Mouse (Mus musculus) liver, embryonic 12.5 days (tissue): Measurements from ENCODE around the gene Gm28434. TPM values are rescaled to one million over a fixed set of nuclear protein-coding genes. Genes with fewer than 3 reads are reported as not detected.

Experiments
- ATAC-seq: fragments of 200-750 bp; cut with Nextera tagmentation; 2 replicates; pipeline ENCODE4 v1.8.0; 2017; ENCODE audit warnings: moderate number of reproducible peaks, mild to moderate bottlenecking, moderate library complexity
- H3K27ac ChIP-seq: fragments of 300-500 bp; sonication (generic); 2 replicates; pipeline ENCODE4 v1.5.1; 2016; ENCODE audit warnings: mild to moderate bottlenecking
- H3K27me3 ChIP-seq: fragments of 300-500 bp; sonication (generic); replicated peaks from 2 replicates; pipeline ENCODE4 v1.6.1; 2016; ENCODE audit warnings: mild to moderate bottlenecking, moderate library complexity
- H3K36me3 ChIP-seq: fragments of 300-500 bp; sonication (generic); 2 replicates; pipeline ENCODE4 v1.6.1; 2016; ENCODE audit warnings: mild to moderate bottlenecking, moderate library complexity
- H3K4me1 ChIP-seq: fragments of 300-500 bp; sonication (generic); 2 replicates; pipeline ENCODE4 v1.6.1; 2016
- H3K4me2 ChIP-seq: fragments of 300-500 bp; sonication (generic); 2 replicates; pipeline ENCODE4 v1.6.1; 2016; ENCODE audit warnings: mild to moderate bottlenecking, moderate library complexity
- H3K4me3 ChIP-seq: fragments of 300-500 bp; sonication (generic); 2 replicates; pipeline ENCODE4 v1.5.1; 2016; ENCODE audit warnings: mild to moderate bottlenecking, moderate library complexity
- H3K9ac ChIP-seq: fragments of 300-500 bp; sonication (generic); 2 replicates; pipeline ENCODE4 v1.6.1; 2016; ENCODE audit warnings: mild to moderate bottlenecking, moderate library complexity
- H3K9me3 ChIP-seq: fragments of 300-500 bp; sonication (generic); replicated peaks from 2 replicates; pipeline ENCODE4 v1.6.1; 2016; ENCODE audit warnings: mild to moderate bottlenecking, moderate library complexity
- WGBS: fragments of 180-500 bp; shearing (Covaris S2); methylation state at CpG from one replicate; pipeline ENCODE4 v1.1.7; 2016; ENCODE audit not compliant: insufficient replicate concordance; 5-methylcytosine and 5-hydroxymethylcytosine counted together
- polyA plus RNA-seq: library from polyadenylated mRNA; unstranded; fragments of >200 nt; fragmentation: Nextera tagmentation; extraction: Ambion mirVana; gene quantifications from 2 replicates; pipeline ENCODE4 v1.2.1, GENCODE M21; 2016

Gene Gm28434
- not detected in 2 replicates for polyA plus RNA-seq

DNA sequence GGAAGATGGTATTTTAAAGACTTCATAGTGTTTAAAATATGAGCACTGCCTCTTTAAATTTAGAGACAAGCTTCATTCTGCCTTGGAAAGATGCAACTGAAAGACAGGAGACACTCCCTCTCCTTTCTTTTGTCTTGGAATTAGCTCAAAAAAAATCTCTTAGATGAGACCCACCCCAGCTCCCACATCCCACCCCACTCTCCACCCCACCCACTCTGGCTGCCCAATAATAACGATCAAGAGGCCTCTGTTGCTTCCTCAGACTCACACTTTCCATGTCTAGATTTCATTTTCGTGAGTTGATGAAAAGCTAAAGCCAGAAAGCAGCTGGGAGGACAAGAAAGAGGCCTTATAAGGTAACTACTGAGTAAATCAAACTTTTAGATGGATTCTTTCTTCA, at the start of gene Gm28434, which contains the start of gene 2310003L06Rik:
Gene Gm28434, plus strand, starts transcription at position 317 of the 400 bp plus-strand sequence.
Gene 2310003L06Rik, plus strand, starts transcription at position 259 of the 400 bp plus-strand sequence.
- no peak for ATAC-seq
- Histone ChIP-seq H3K4me2 (no peak within 1 kb of the TSS), H3K27me3 (no peaks in the 10 kb centered on the region), H3K9me3 (no peaks in the 10 kb centered on the region), H3K27ac (no peak within 1 kb of the TSS), H3K4me1 (no peaks in the 10 kb centered on the region), H3K36me3 (no peaks in the 10 kb centered on the region), H3K9ac (no peak within 1 kb of the TSS), H3K4me3 (no peak within 1 kb of the TSS)
- WGBS = 37% methylated on average over 2 of the region's 2 CpGs

DNA sequence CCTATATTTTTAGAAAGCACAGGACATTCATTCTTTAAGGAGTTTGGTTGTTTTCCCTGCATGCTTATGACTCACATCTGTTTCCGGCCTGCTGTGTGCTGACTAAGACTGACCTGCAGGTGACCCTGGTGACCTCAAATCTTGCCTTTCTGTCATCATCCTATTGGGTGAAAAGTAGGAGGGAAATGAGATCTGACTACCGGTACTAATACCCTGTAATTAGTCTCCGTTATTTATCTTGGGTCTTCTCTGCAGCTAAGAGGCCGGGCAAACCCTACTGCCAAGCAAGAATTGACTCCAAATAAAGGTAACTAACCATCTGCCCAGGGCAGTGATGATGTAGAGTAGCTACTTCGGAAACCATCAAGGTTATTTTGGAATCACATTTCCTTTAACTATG, 43.9 kb upstream of the Gm28434 start, which contains the start of gene Csn3:
Gene Csn3, plus strand, starts transcription at position 208 of the 400 bp plus-strand sequence.
- no peaks in the 10 kb centered on the region for H3K27me3 ChIP-seq
- H3K27ac ChIP-seq = no peak within 1 kb of the TSS
- no peak for ATAC-seq
- 45% methylated on average over 5 of the region's 5 CpGs for WGBS
- H3K4me1 ChIP-seq = no peaks in the 10 kb centered on the region
- no peaks in the 10 kb centered on the region for H3K36me3 ChIP-seq
- no peak within 1 kb of the TSS for H3K4me2 ChIP-seq
- no peak within 1 kb of the TSS for H3K9ac ChIP-seq
- no peaks in the 10 kb centered on the region for H3K9me3 ChIP-seq
- H3K4me3 ChIP-seq = no peak within 1 kb of the TSS

DNA sequence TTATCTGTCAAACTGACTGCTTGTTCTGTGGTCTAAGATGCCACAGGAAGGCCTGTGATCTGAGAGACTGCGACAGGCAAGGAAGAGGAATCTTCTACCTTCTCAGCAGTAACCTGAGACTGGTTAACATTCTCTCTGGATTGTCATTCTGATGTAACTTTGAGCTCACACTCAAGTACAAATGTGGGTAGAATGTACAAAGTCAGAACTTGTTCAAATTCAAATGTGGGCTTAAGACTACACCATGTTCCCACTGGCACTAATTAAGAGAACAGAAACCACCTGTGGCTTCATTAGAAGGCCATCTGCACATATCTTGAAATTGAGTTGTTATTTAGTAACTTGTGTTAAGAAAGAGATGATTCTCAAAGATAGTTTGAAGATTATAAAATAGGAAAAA, 37.7 kb upstream of the Gm28434 start:
- Histone ChIP-seq H3K4me3 (no peak overlapping the region), H3K27me3 (no peaks in the 10 kb centered on the region), H3K9ac (no peak overlapping the region), H3K4me2 (no peak overlapping the region), H3K27ac (no peak overlapping the region), H3K9me3 (no peaks in the 10 kb centered on the region), H3K36me3 (no peaks in the 10 kb centered on the region), H3K4me1 (no peaks in the 10 kb centered on the region)
- no peak for ATAC-seq
- 31% methylated on average over 1 of the region's 1 CpGs for WGBS

DNA sequence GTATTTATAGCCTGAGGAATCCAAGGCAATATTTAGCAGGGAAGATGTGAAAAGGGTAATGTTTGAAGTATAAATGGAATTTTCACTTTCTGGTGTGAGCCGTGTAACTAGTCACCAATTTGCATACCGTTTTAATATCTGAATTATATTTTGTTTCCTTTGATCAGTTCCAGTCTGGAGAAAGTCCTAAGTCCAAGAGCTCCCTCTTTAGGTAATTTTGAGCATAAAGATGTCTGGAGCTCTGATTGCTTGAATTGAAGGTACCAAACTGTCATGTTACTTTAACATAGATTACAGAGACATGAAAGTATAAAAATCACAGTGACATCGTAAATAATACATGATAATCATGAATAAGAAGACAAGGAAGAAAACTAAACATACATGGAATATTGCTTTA, 28.6 kb upstream of the Gm28434 start:
- 31% methylated on average over 3 of the region's 3 CpGs for WGBS
- no peaks in the 10 kb centered on the region for H3K36me3 ChIP-seq
- no peak overlapping the region for H3K4me2 ChIP-seq
- no peak overlapping the region for H3K27ac ChIP-seq
- H3K9me3 ChIP-seq = no peaks in the 10 kb centered on the region
- H3K27me3 ChIP-seq = no peaks in the 10 kb centered on the region
- no peak overlapping the region for H3K9ac ChIP-seq
- H3K4me1 ChIP-seq = no peaks in the 10 kb centered on the region
- no peak overlapping the region for H3K4me3 ChIP-seq
- ATAC-seq = no peak

DNA sequence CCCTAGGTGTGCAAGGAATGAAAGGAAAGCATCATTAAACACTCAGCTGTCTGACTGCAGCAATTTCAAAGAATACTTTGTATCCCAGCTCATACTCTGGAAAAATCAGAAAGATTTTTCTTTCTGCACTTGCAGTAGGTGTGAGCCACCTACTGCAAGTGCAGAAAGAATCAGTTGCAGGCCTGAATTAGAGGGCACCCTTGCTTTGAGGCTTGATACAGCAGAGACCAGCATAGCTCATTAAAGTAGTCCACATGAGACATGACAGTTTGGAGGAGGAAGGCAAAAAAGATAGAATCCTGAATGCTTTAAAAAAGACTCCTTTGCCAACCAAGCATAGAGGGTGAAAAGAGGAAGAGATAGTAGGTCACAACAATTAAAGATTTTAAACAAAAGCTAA, 26.8 kb upstream of the Gm28434 start:
- Histone ChIP-seq H3K9ac (no peak overlapping the region), H3K4me3 (no peak overlapping the region), H3K27me3 (no peaks in the 10 kb centered on the region), H3K9me3 (no peaks in the 10 kb centered on the region), H3K36me3 (no peaks in the 10 kb centered on the region), H3K4me2 (no peak overlapping the region), H3K4me1 (no peaks in the 10 kb centered on the region), H3K27ac (no peak overlapping the region)
- ATAC-seq = no peak

DNA sequence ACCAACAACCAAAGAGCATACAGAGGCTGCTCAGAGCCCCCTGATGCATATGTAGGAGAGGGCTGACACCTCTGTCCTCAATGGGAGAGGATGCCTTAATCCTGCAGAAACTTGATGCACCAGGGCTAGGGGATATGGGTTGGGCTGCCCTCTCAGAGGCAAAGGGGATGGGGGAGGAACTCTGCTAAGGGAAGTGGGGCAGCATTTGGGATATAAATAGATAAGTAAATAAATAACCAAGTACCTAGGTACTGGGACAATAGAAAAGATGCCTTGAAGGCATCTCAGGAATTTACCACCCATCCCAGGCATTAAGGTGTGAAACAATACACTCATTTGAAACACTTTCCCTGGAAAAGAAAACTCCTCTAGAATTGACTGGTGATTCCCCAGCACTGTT, 17.5 kb upstream of the Gm28434 start:
- H3K9me3 ChIP-seq = no peaks in the 10 kb centered on the region
- H3K36me3 ChIP-seq = no peaks in the 10 kb centered on the region
- H3K27me3 ChIP-seq = no peaks in the 10 kb centered on the region
- H3K4me2 ChIP-seq = no peak overlapping the region
- H3K27ac ChIP-seq = no peak overlapping the region
- no peak overlapping the region for H3K4me3 ChIP-seq
- H3K9ac ChIP-seq = no peak overlapping the region
- H3K4me1 ChIP-seq = no peaks in the 10 kb centered on the region
- ATAC-seq = no peak

DNA sequence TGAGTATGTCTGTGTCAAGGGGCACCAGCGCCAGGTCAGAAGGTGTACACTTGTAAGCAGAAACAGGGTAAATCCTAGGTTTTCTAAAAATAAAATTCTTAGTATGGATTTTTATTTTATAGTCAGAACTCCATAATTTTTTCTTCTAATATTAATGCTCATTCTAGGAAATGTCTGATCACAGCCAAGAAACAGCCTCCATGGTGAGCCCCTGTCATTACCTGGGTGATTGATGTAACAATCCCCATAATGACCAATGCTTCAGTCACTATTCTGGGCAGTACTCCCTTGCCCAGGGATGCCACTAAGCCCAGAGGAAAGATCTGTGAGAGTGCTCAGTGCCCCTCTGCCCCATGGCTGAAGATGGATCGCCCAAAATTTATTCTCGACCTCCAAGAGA, 9.8 kb downstream of the Gm28434 start, which contains the start of gene Cabs1:
Gene Cabs1, plus strand, starts transcription at position 301 of the 400 bp plus-strand sequence.
- Histone ChIP-seq H3K4me2 (no peak within 1 kb of the TSS), H3K4me1 (no peaks in the 10 kb centered on the region), H3K36me3 (no peaks in the 10 kb centered on the region), H3K4me3 (no peak within 1 kb of the TSS), H3K27ac (no peak within 1 kb of the TSS), H3K9ac (no peak within 1 kb of the TSS), H3K9me3 (no peaks in the 10 kb centered on the region), H3K27me3 (no peaks in the 10 kb centered on the region)
- ATAC-seq = no peak
- WGBS = 56% methylated on average over 3 of the region's 3 CpGs

DNA sequence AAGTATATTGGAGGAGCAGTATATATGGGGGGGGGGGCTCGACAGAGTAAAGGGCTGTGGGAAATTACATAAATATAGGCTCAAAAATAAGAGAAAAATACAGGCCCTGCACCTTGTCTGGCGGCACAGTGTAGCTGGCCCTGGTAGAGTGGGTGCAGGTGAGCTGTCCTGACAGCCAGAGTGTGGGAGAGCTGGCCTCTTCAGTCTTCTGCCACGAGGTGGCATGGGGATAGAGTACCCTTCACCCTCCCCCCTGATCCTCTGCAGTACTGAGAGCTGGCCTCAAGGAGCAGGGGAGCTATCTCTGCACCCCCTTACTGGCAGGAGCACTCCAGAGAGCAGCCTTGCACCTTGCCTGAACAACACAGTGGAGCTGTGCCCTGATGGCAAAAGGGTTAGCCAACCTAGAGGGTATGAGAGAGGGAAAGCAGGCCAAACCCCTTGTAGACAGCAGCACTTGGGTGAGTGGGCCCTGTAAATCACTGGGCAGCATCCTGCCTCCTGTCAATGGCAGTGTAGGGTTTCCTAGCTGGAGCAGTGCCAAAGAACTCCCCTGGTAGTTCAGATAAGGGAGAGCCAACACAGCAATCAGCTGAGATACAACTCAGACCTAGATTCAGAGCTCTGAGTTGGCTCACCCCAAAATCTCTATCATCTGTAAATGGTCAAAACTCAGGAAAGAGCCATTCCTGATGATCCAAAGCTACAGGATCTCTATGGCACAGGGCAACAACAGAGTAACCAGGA, 13.3 kb downstream of the Gm28434 start:
- Histone ChIP-seq H3K4me1 (no peaks in the 10 kb centered on the region), H3K36me3 (no peaks in the 10 kb centered on the region), H3K27ac (no peak overlapping the region), H3K9ac (no peak overlapping the region), H3K4me3 (no peak overlapping the region), H3K27me3 (no peaks in the 10 kb centered on the region), H3K9me3 (no peaks in the 10 kb centered on the region), H3K4me2 (no peak overlapping the region)
- ATAC-seq = no peak
- 35% methylated on average over 3 of the region's 3 CpGs for WGBS

DNA sequence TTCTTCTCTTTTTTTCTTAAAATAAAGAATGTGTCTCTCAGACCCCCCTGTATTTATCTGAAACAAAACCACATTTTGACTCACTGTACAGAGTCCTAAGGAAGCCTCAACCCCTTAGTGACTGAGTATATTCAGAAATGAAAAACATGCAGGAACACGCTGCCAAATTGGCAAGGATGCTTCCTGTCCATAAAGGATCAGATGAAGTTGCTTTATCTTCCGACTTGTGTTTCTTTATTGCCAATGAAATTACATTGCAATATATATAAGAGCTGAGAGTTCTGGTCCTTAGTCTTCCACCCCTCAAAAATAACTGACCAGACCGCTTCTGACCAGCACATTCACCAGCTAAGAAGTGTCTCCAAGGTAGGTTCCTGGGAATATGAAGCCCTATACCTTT, 32.9 kb downstream of the Gm28434 start, which contains the start of gene Smr3a:
Gene Smr3a, plus strand, starts transcription at position 301 of the 400 bp plus-strand sequence.
- no peaks in the 10 kb centered on the region for H3K9me3 ChIP-seq
- no peak within 1 kb of the TSS for H3K4me2 ChIP-seq
- no peak within 1 kb of the TSS for H3K9ac ChIP-seq
- no peaks in the 10 kb centered on the region for H3K36me3 ChIP-seq
- 58% methylated on average over 3 of the region's 3 CpGs for WGBS
- no peak within 1 kb of the TSS for H3K27ac ChIP-seq
- ATAC-seq = no peak
- H3K4me1 ChIP-seq = no peaks in the 10 kb centered on the region
- H3K4me3 ChIP-seq = no peak within 1 kb of the TSS
- no peaks in the 10 kb centered on the region for H3K27me3 ChIP-seq

DNA sequence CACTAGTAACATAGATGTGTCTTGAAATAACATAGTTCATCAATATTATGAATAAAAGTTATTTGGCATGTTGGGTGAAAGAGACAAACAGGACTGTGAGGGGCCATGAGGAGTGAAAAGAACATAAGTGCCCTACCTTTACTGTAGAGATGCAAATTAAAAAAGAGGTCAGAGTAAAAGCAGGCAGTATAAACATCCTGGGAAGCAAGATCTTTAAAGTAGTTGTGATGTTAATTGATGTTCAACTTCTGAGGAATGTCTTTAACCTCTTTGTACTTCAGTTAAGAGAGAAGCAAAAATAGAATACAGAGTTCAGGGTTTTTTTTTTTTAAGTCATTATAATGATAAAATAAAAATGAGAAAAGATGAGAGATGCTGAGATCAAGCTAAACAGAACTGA, 35.9 kb downstream of the Gm28434 start:
- Histone ChIP-seq H3K9ac (no peak overlapping the region), H3K4me3 (no peak overlapping the region), H3K4me2 (no peak overlapping the region), H3K27me3 (no peaks in the 10 kb centered on the region), H3K36me3 (no peaks in the 10 kb centered on the region), H3K4me1 (no peaks in the 10 kb centered on the region), H3K27ac (no peak overlapping the region), H3K9me3 (no peaks in the 10 kb centered on the region)
- ATAC-seq = no peak

Other genes with a start within 250 kb of the Gm28434 start
- gene Csn1s2a, start 194.9 kb upstream of the Gm28434 start, polyA plus RNA-seq = not detected in 2 replicates
- gene Csn1s2b, start 161.4 kb upstream of the Gm28434 start, polyA plus RNA-seq = not detected in 2 replicates
- not detected in 2 replicates for gene Prr27, start 143.8 kb upstream of the Gm28434 start, polyA plus RNA-seq
- not detected in 2 replicates for gene Odam, start 84.5 kb upstream of the Gm28434 start, polyA plus RNA-seq
- gene Csn3, start 43.9 kb upstream of the Gm28434 start, polyA plus RNA-seq = 0.12 TPM in 1 of 2 replicates, not detected in the other
- gene 2310003L06Rik, start 58 bp upstream of the Gm28434 start, polyA plus RNA-seq = not detected in 2 replicates
- not detected in 2 replicates for gene Cabs1, start 9.9 kb downstream of the Gm28434 start, polyA plus RNA-seq
- gene Smr3a, start 33.0 kb downstream of the Gm28434 start, polyA plus RNA-seq = not detected in 2 replicates
- gene Smr2, start 117.0 kb downstream of the Gm28434 start, polyA plus RNA-seq = not detected in 2 replicates
- not detected in 2 replicates for gene Gm11116, start 142.0 kb downstream of the Gm28434 start, polyA plus RNA-seq
- gene Gm11115, start 184.6 kb downstream of the Gm28434 start, polyA plus RNA-seq = not detected in 2 replicates